Mouse (Mus musculus) lung, postnatal 0 days (tissue): Measurements from ENCODE around the gene Rbfox1.

Source experiments
- CTCF ChIP-seq: IDR thresholded peaks from 2 replicates; pipeline ENCODE4 v1.5.1; 2016; ENCODE audit warnings: antibody characterized with exemption, mild to moderate bottlenecking
- EP300 ChIP-seq: IDR thresholded peaks from 2 replicates; pipeline ENCODE4 v1.6.1; 2016; ENCODE audit warnings: antibody characterized with exemption, mild to moderate bottlenecking, control low read depth

DNA sequence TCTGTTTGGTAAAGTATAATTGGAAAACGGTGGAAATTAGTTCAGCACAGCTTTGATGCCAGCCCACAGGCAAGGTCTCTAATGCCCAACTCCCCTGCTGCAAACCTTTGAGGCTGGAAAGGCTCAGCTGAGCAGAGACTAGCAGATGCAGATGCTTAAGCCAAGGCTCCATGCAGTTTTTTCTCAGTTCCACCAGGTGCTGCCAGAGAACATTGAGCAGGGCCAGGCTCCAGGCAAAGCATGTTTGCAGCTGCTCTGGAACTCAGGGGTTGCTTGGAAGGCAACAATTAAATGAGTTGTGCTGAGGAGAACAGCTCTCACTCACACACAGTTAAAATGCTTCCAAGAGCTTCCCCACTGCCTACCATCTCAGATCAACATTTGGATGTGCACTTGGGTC, 1251.8 kb downstream of the Rbfox1 start:
- TF ChIP-seq EP300 (no peak), CTCF (peak; percentile 51)
